Mouse (Mus musculus) left cerebral cortex, postnatal 14 days (tissue): ENCODE measurements at regions not wholly inside any gene's neighbourhood (a gene's known extent, or its start where the extent isn't known, plus 50 kb on each side); places are given as distances from the start of the nearest gene placed in this dataset.
"Not testable (repeated sequence)": the region's sequence is repeated elsewhere in the genome, so short reads cannot be mapped to it uniquely, and the experiment has no call there.

ENCODE experiments used
- DNase-seq, 2 experiments: peaks; one replicate each; pipeline ENCODE4 v3.0.0; 2021 to 2022; ENCODE audit warnings: low spot score in 2 of 2, mixed read lengths in 1 of 2
- intact Hi-C: fragments of 180-260 bp; cut with DNase I; formaldehyde crosslinking; loops from one replicate; pipeline ENCODE4 v1.15.1; 2025

DNA sequence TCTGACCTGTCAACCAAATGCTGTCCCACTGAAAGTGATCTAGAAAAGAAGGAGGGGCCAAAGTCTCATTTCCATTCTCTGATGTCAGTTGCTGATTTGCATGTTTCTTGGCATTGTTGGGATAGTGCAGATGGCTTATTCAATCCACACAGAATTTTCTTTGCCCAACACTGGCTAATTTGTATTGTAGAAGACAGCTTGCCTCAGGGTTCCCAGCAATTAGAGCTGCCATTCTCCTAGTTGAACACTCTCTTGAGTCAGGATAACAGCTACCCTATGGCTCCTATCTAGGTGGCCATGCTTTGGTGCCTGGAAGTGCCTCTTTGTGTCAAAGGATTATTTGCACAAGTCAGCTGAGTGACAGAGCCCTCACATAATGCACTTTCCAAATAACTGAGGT is 569.0 kb downstream of the Lrriq3 start:
- peak in 1 of 2 experiments; percentile 3 for DNase-seq

DNA sequence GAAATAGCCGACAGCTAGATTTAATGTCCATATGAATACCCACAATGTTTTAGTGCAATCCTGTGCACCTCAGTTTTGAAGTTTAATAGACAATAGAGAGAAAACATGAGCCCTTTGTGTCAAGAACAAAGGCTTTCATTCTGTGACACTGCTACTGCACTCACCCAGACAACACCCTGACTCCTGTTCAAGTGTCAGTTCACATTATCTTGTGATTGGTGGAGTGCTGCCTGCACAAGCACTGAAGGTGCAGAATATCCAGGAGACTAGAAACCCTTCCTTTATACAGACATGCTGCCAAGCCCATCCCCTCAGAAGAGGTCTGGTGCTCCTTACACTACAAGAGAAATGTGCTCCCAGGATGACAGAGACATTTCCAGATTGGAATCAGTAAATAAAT is 579.3 kb downstream of the Lrriq3 start:
- intact Hi-C loops: no loop called here
- no peak for DNase-seq

More for the DNA sequence above, 569.0 kb downstream of the Lrriq3 start:
- intact Hi-C loops: no loop called here

DNA sequence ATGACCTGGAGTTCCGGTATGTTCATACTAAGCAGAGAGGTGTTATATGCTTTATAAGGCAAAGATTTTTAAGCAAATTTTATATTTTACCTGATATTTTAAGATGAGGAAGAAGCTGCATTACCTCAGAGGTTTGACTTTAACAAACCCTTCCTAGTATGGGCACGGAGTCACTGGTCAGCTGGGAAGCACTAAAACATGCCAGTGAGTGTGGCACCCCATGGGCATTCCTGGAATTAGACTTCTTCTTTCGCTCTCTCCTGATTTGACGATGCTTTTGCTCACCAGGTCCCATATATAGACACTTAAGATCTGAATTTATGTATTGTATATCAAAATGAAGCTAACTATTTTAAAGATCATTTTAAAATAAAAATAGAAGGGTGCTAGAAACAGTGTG is 587.0 kb downstream of the Lrriq3 start:
- DNase-seq: no peak
- intact Hi-C loops: no loop called here

DNA sequence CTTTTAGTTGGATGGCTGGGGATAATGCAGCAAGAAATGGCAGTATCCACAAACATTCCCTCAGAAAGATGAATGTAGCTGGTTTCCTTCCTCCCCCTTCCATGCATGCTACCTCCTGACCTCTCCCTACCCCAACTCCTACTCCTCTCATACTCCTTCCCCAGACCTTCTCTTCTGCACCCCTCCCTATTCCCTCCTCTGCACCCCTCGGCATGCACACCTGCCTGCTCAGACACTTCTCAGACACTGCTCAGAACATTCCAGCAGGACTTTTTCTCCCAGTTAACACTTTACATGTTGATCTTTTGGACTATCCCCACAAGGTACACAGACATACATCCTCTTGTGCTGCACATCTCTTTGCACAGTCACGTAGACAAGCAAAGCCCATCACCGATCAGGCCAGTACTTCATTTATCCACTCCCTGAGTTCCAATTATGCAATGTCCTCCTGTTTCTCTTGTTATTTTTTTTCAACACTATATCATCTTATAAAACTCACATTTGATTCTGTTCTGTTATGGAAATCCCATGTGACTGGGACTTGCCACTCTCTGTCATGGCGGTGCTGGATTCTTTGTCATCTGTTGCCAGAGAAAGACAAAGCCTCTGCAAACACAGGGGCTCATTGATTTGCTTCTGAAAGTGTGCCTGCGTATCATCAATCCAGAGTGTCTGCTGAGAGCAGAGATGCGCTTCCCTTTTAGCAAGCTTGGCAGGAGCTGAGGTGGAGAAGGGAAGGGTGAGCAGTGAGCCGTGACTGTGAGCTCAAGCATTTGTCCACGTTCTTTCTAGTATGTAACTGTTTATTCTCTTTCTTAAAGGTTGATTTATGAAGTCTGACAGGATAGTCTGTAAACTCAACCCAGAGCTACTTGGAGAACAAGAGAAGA is 589.9 kb downstream of the Lrriq3 start:
- intact Hi-C loops: no loop called here
- no peak for DNase-seq

DNA sequence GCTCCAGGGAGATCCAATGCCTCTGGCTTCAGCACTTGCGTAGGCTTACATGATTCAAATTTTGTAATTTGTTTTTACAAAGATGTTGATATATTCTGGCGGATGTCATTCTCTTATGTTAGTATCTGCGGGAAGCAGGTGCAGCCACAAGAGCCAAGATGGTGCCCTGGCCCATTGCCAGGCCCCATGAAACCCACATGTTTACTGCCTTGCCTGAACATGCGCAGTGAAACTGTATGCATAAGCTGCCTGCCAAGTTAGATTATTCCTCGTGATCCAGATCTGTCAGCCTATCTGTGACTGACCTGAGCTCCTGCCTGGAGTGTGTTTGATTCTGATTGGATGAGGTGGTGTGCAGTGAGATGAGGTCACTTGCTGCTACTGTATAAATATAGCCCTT is 595.1 kb downstream of the Lrriq3 start:
- intact Hi-C loops: no loop called here
- peak in 1 of 2 experiments; percentile 22 for DNase-seq

DNA sequence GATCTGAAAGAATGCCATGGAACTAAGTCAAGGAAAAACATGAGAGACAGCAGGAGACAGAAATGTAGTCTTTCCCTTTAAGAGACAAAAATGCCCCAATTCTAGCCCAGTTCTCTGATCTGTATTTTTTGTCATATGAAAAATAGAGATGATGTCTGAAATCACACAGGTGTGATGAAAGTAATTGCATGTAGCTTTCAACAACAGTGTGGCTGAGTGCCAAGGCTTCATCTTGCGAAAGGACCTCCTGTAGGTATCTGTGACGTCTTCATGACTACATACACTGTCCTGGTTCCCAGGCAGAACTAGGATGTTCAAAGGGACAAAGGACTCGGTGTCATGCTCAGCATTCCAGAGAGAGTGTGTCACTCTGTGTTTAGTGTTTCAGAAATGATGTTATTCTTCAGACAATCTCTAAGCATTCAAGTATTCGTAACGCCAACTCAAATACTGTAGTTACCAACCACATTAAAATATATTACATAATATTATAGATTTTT is 629.8 kb downstream of the Lrriq3 start:
- DNase-seq: no peak
- intact Hi-C loops: no loop called here

GRCm38 (mm10) chr3:155742421-155742820 is 649.2 kb downstream of the Lrriq3 start:
- intact Hi-C loops: no loop called here
- DNase-seq: no peak

- DNase-seq, intact Hi-C loops: not testable (repeated sequence)
Measured at GRCm38 (mm10) chr3:155746601-155747000, 653.4 kb downstream of the Lrriq3 start.

GRCm38 (mm10) chr3:155747511-155747910 is 654.3 kb downstream of the Lrriq3 start:
- intact Hi-C loops: no loop called here
- no peak for DNase-seq

DNA sequence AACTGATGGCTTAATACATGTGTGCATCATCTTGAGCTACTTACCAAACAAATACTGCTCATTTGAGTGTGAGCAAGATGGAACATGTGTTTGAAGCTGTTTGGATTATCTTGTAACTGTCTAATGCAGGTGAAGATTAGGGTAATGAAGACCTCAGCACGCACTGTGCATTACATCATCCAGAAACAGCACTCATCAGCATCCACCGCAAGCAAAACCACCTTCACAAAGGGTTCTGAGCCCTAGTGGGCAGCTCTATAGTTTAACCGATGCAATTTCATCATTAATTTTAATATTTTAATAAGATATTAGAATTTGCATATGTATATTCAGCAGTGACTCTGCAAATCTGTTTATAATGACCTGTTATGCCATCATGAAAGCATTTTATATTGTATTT is 664.1 kb downstream of the Lrriq3 start:
- intact Hi-C loops: no loop called here
- DNase-seq: no peak

DNA sequence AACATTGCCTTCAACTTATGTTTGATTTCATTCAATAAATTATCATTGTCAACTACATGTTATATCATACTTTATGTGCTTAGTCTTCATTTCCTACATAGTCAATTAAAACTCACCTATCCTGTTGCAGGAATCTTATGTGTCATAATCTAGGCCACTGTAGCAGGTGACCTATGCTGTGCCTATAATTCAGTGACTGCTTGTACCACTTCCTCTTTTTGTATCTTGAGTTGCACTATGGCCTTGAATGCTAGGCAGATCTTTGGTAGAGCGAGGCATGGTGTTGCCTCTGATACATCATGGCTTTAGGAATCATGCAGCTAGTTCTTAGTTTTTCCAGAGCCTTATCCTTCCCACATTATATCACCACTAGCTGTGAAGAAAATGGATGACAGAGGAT is 682.8 kb downstream of the Lrriq3 start:
- intact Hi-C loops: no loop called here
- no peak for DNase-seq

- intact Hi-C loops: no loop called here
- DNase-seq: no peak
Measured at GRCm38 (mm10) chr3:155777025-155777424, 683.8 kb downstream of the Lrriq3 start.

- intact Hi-C loops: no loop called here
- no peak for DNase-seq
Measured at GRCm38 (mm10) chr3:155815693-155816092, 722.5 kb downstream of the Lrriq3 start.

GRCm38 (mm10) chr3:155824863-155825262 is 731.6 kb downstream of the Lrriq3 start:
- intact Hi-C loops: no loop called here
- DNase-seq: no peak

DNA sequence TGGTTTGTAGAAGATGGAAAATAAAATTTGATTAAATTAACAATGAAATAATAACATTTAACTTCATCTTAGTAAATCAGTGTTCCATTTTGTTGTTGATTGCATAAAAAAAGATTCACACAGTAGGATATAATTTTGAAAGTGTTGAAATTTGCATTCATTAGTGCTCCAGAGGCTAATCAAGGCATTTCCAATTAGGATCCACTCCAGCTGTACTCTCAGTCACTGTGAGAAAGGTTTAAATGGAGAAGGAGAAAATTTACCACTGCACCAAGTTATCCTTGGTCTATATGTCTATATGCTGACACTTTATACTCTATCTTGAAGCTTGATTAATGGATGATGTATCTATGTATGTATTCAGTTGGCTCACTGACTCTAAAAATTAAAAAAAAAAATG is 695.3 kb upstream of the Negr1 start:
- intact Hi-C loops: no loop called here
- no peak for DNase-seq

DNA sequence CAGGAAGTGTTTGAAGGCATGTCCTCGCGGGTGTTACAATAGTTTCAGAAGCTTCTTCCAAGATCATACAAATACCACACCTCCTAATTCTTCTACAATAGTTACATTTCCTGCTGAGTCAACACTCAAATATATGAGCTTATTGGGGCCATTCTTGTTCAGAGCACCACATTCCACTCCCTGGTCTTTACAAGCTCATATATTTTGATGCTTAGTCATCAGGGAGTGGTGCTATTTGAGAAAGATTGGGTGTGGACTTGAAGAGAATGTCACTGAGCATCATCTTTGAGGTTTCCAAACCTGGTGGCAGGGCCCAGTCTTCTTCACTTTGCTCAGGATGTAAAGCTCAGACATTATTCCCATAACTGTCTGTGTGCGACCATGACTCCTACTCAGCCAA is 685.9 kb upstream of the Negr1 start:
- intact Hi-C loops: no loop called here
- no peak for DNase-seq

DNA sequence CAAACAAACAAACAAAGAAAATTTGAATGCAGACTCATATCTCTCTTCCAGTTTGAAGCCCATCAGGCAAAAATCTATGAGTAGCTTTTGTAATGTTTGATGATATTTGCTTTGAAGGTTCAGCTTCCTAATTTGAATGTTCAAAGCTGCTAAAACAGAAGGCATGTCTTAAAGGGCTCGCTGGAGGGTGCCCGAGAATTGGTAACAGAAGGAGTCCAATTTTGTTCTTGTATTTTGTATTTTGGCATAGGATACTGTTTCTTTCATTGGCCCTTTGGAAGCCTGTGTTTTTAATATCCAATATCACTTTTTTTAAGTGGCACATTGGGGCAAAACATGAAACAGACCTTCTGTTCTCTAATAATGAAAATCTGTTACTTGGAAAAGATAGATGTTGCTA is 683.2 kb upstream of the Negr1 start:
- DNase-seq: no peak
- intact Hi-C loops: no loop called here

GRCm38 (mm10) chr3:155880722-155881121 is 680.9 kb upstream of the Negr1 start:
- DNase-seq: no peak
- intact Hi-C loops: no loop called here

DNA sequence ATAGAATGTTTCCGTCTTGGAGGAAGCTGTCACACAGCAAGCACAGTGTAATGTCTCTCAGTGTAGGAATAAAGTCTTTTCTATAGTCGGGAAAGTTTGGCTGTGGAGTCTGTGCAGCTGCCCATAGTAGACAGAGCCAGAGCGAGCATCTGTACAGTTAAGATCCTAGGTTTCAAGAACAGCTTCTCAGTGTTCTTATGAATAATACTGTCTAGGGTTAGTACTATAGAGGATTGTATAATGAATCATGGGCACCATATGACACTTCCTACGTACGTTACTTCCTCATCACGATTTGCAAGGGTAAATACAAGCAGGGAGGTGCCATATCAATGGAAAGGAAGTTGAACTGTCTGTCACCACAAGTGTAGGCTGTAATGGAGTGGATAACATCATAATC is 645.6 kb upstream of the Negr1 start:
- DNase-seq: peak; percentile 12 to 52
- intact Hi-C loops: no loop called here

DNA sequence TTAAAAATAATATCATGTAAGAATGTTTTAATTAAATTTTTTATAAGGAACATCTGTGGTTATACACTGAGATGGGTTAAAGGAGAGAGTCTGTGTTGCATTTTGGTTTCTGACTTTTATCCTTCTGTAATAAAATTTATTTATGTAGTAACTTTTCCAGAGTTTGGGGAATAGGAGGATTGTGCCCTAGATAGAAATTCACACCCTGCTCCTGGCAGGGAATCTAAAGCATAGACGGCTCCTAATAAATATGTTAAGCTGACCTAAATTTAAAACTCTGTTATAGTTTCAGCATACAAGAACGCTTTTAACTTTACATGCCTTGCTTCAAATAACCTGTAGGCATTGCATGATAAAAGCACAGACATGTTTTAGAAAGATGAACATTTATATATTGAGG is 618.7 kb upstream of the Negr1 start:
- intact Hi-C loops: no loop called here
- DNase-seq: no peak

DNA sequence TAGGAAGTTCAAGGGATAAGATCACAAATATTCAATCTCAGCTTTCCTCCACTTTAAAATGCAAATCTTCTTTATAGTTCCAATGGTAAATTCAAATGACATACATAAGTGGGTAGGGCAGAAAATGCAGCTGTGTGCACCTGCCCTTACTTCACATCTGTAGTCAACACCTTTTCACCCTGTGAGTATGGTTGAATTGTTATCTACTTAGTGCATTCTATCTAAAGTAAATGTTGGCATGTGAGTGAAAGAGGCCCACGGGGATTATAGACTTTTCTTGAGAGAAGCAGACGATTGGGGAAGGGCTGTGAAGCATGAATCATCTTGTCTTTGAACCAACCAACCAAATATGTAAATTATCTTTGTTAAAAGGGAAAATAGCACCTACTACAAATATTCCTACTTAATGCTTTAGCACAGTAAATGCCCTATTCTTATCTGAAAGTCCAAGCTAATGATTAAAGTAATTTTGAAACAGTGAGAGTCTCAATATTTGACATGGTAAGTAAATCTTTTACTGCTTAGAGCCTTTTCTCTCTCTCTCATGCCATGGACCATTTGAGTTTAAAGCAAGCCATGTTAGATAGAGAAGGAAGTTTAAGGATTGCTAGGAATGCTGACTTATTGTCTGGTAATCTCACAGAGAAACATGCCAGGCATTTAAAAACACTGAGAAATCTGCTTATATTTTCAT is 617.4 kb upstream of the Negr1 start:
- intact Hi-C loops: no loop called here

More for the DNA sequence above, 617.4 kb upstream of the Negr1 start:
- no peak for DNase-seq
